Comparison of ENCODE assay signal across 19 mouse cellular contexts in the genomic region with DNA sequence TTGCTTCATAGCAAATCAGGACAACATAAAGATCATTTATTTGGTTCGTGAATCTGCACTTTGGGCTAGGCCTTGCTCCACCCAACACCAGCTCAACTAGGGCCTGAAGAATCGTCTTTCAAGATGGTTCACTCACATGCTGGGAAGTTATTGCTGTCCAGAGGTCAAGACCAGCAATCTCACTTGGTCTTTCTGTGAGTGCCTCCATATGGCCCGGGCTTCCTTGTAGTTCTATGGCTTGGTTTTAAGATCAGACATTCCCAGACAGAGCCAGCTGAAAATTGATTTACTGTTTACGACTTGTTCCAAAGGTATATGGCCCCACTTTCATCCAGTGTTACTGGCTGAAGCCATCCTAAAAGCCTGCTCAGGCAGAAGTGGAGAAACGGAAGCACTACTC.
"Had no signal": no experiment of that assay in that cellular context is flagged by ENCODE, and none has a peak within 500 bp of the region (broad histone marks: within the 10 kb centered on the region; RNA-seq: fewer than 3 reads in every experiment).

No protein-coding gene starts in this region.

- H3K9me3 ChIP-seq: liver, embryonic 15.5 days; lung, embryonic 15.5 days; midbrain, embryonic 13.5 days; midbrain, embryonic 15.5 days; neural tube, embryonic 12.5 days; stomach, embryonic 15.5 days had no signal

- ATAC-seq: liver, postnatal 0 days; lung, postnatal 0 days; midbrain, embryonic 13.5 days; midbrain, embryonic 15.5 days had no signal

- H3K27me3 ChIP-seq: liver, embryonic 15.5 days; lung, embryonic 15.5 days; megakaryocyte, embryonic 14.5 days; midbrain, embryonic 13.5 days; midbrain, embryonic 15.5 days; neural tube, embryonic 12.5 days; stomach, embryonic 15.5 days had no signal

- H3K36me3 ChIP-seq: liver, embryonic 15.5 days; lung, embryonic 15.5 days; midbrain, embryonic 10.5 days; midbrain, embryonic 13.5 days; midbrain, embryonic 15.5 days; neural tube, embryonic 12.5 days; stomach, embryonic 15.5 days had no signal

- H3K4me1 ChIP-seq: liver, embryonic 15.5 days; megakaryocyte, embryonic 14.5 days; midbrain, embryonic 10.5 days; midbrain, embryonic 13.5 days; midbrain, embryonic 15.5 days; neural tube, embryonic 12.5 days; stomach, embryonic 15.5 days had no signal

- H3K9ac ChIP-seq: liver, embryonic 15.5 days; liver, postnatal 0 days; lung, embryonic 15.5 days; midbrain, embryonic 13.5 days; midbrain, embryonic 15.5 days; neural tube, embryonic 12.5 days; stomach, embryonic 15.5 days had no signal

- H3K4me3 ChIP-seq: liver, embryonic 15.5 days; lung, embryonic 15.5 days; megakaryocyte, embryonic 14.5 days; midbrain, embryonic 10.5 days; midbrain, embryonic 13.5 days; midbrain, embryonic 15.5 days; neural tube, embryonic 12.5 days; stomach, embryonic 15.5 days had no signal

- H3K4me2 ChIP-seq: liver, embryonic 15.5 days; lung, embryonic 15.5 days; midbrain, embryonic 13.5 days; midbrain, embryonic 15.5 days; neural tube, embryonic 12.5 days; stomach, embryonic 15.5 days had no signal

- DNase-seq: liver, postnatal 0 days; lung, adult 2 months; lung, postnatal 14 days; lung, postnatal 36 days; right cerebral cortex, postnatal 14 days; thymus, adult 2 months; thymus, postnatal 25 days; thymus, postnatal 4 days had no signal

- H3K27ac ChIP-seq: liver, embryonic 15.5 days; lung, embryonic 15.5 days; macrophage; midbrain, embryonic 10.5 days; midbrain, embryonic 13.5 days; midbrain, embryonic 15.5 days; neural tube, embryonic 12.5 days; stomach, embryonic 15.5 days; stomach, postnatal 0 days had no signal
